Mouse (Mus musculus): Measurements from ENCODE around the gene Gpc6. TPM values are rescaled to one million over a fixed set of nuclear protein-coding genes. Genes with fewer than 3 reads are reported as not detected.

Gene Gpc6
- polyA plus RNA-seq, 1 experiment, result 4.7 TPM

GRCm38 (mm10) chr14:117916577-117916976 lies 991.5 kb downstream of the Gpc6 start:
- H3K4me1 ChIP-seq (ENCODE audit: control insufficient read depth, insufficient read depth, low read length), result peaks cover 4% of the 10 kb centered on the region; the same call in 1 of the 2 replicates
- TF ChIP-seq CTCF (IDR thresholded peaks at IDR 0.05; ENCODE audit: extremely low read depth, insufficient read depth, low read length) (no peak), POLR2A (IDR thresholded peaks at IDR 0.05; ENCODE audit: extremely low read depth, insufficient read depth, low read length) (no peak)
- H3K27ac ChIP-seq (ENCODE audit: insufficient read depth, low read length), result no peak overlapping the region
- H3K4me3 ChIP-seq (ENCODE audit: insufficient read depth, low read length), result no peak overlapping the region

- TF ChIP-seq POLR2A (IDR thresholded peaks at IDR 0.05; ENCODE audit: extremely low read depth, insufficient read depth, low read length) (0 out of 2 replicates have a peak, but pooled peaks have one; percentile 26), CTCF (IDR thresholded peaks at IDR 0.05; ENCODE audit: extremely low read depth, insufficient read depth, low read length) (no peak)
- H3K27ac ChIP-seq (ENCODE audit: insufficient read depth, low read length), result no peak overlapping the region
- H3K4me1 ChIP-seq (ENCODE audit: control insufficient read depth, insufficient read depth, low read length), result peaks cover 4% of the 10 kb centered on the region; the same call in 1 of the 2 replicates
- no peak overlapping the region for H3K4me3 ChIP-seq (ENCODE audit: insufficient read depth, low read length)
Observed at GRCm38 (mm10) chr14:117918724-117919123, 993.6 kb downstream of the Gpc6 start.

- Histone ChIP-seq H3K4me3 (ENCODE audit: insufficient read depth, low read length) (no peak overlapping the region), H3K4me1 (ENCODE audit: control insufficient read depth, insufficient read depth, low read length) (peaks cover 6% of the 10 kb centered on the region; the same call in 1 of the 2 replicates), H3K27ac (ENCODE audit: insufficient read depth, low read length) (no peak overlapping the region)
- TF ChIP-seq CTCF (IDR thresholded peaks at IDR 0.05; ENCODE audit: extremely low read depth, insufficient read depth, low read length) (no peak), POLR2A (IDR thresholded peaks at IDR 0.05; ENCODE audit: extremely low read depth, insufficient read depth, low read length) (no peak)
Observed at GRCm38 (mm10) chr14:117919612-117920011, 994.5 kb downstream of the Gpc6 start.

- TF ChIP-seq CTCF (IDR thresholded peaks at IDR 0.05; ENCODE audit: extremely low read depth, insufficient read depth, low read length) (no peak), POLR2A (IDR thresholded peaks at IDR 0.05; ENCODE audit: extremely low read depth, insufficient read depth, low read length) (no peak)
- Histone ChIP-seq H3K4me3 (ENCODE audit: insufficient read depth, low read length) (no peak overlapping the region), H3K4me1 (ENCODE audit: control insufficient read depth, insufficient read depth, low read length) (peaks cover 6% of the 10 kb centered on the region; the same call in 1 of the 2 replicates), H3K27ac (ENCODE audit: insufficient read depth, low read length) (no peak overlapping the region)
Observed at GRCm38 (mm10) chr14:117921393-117922014, 996.4 kb downstream of the Gpc6 start.

- Histone ChIP-seq H3K4me1 (ENCODE audit: control insufficient read depth, insufficient read depth, low read length) (peaks cover 5% of the 10 kb centered on the region; the same call in 1 of the 2 replicates), H3K4me3 (ENCODE audit: insufficient read depth, low read length) (no peak overlapping the region), H3K27ac (ENCODE audit: insufficient read depth, low read length) (no peak overlapping the region)
- TF ChIP-seq POLR2A (IDR thresholded peaks at IDR 0.05; ENCODE audit: extremely low read depth, insufficient read depth, low read length) (no peak), CTCF (IDR thresholded peaks at IDR 0.05; ENCODE audit: extremely low read depth, insufficient read depth, low read length) (peak; percentile 36; the same call in 1 of the 2 replicates)
Observed at GRCm38 (mm10) chr14:117923667-117924066, 998.6 kb downstream of the Gpc6 start.

GRCm38 (mm10) chr14:117930105-117930847 lies 1005.2 kb downstream of the Gpc6 start:
- Histone ChIP-seq H3K27ac (ENCODE audit: insufficient read depth, low read length) (no peak overlapping the region), H3K4me3 (ENCODE audit: insufficient read depth, low read length) (no peak overlapping the region), H3K4me1 (ENCODE audit: control insufficient read depth, insufficient read depth, low read length) (no peaks in the 10 kb centered on the region)
- TF ChIP-seq POLR2A (IDR thresholded peaks at IDR 0.05; ENCODE audit: extremely low read depth, insufficient read depth, low read length) (no peak), CTCF (IDR thresholded peaks at IDR 0.05; ENCODE audit: extremely low read depth, insufficient read depth, low read length) (no peak)

- Histone ChIP-seq H3K4me3 (ENCODE audit: insufficient read depth, low read length) (no peak overlapping the region), H3K27ac (ENCODE audit: insufficient read depth, low read length) (no peak overlapping the region), H3K4me1 (ENCODE audit: control insufficient read depth, insufficient read depth, low read length) (no peaks in the 10 kb centered on the region)
- TF ChIP-seq POLR2A (IDR thresholded peaks at IDR 0.05; ENCODE audit: extremely low read depth, insufficient read depth, low read length) (no peak), CTCF (IDR thresholded peaks at IDR 0.05; ENCODE audit: extremely low read depth, insufficient read depth, low read length) (no peak)
Observed at GRCm38 (mm10) chr14:117930848-117931816, 1006.0 kb downstream of the Gpc6 start.

- Histone ChIP-seq H3K27ac (ENCODE audit: insufficient read depth, low read length) (no peak overlapping the region), H3K4me1 (ENCODE audit: control insufficient read depth, insufficient read depth, low read length) (no peaks in the 10 kb centered on the region), H3K4me3 (ENCODE audit: insufficient read depth, low read length) (no peak overlapping the region)
- TF ChIP-seq CTCF (IDR thresholded peaks at IDR 0.05; ENCODE audit: extremely low read depth, insufficient read depth, low read length) (no peak), POLR2A (IDR thresholded peaks at IDR 0.05; ENCODE audit: extremely low read depth, insufficient read depth, low read length) (no peak)
Observed at GRCm38 (mm10) chr14:117932163-117932851, 1007.2 kb downstream of the Gpc6 start.

Data from cortical plate, adult 2 months (tissue).